19 mouse cellular contexts compared by ENCODE assay signal in genomic region chr4:135520421-135520820, GRCm38 (mm10). TPM values are rescaled to one million over a fixed set of nuclear protein-coding genes. Genes with fewer than 3 reads are reported as not detected.
"Had no signal": no experiment of that assay in that cellular context is flagged by ENCODE, and none has a peak within 500 bp of the region (broad histone marks: within the 10 kb centered on the region; RNA-seq: fewer than 3 reads in every experiment).

No protein-coding gene starts in this region.

- H3K4me2 ChIP-seq: kidney, embryonic 15.5 days; liver, embryonic 13.5 days; midbrain, embryonic 11.5 days; stomach, embryonic 15.5 days had no signal

- H3K36me3 ChIP-seq: kidney, embryonic 15.5 days; liver, embryonic 13.5 days; stomach, embryonic 15.5 days had no signal

- H3K4me1 ChIP-seq: liver, embryonic 13.5 days; stomach, embryonic 15.5 days had no signal

- H3K9me3 ChIP-seq: kidney, embryonic 15.5 days; liver, embryonic 13.5 days; stomach, embryonic 15.5 days had no signal

- H3K4me3 ChIP-seq: kidney, embryonic 15.5 days; liver, embryonic 13.5 days; stomach, embryonic 15.5 days had no signal

- H3K9ac ChIP-seq: kidney, embryonic 15.5 days; liver, embryonic 13.5 days; stomach, embryonic 15.5 days had no signal

- H3K27ac ChIP-seq: kidney, embryonic 15.5 days; liver, embryonic 13.5 days; stomach, embryonic 15.5 days had no signal

- DNase-seq: kidney, adult 11 months; kidney, adult 8-10 months; kidney, postnatal 10 days; kidney, postnatal 4 days; liver, embryonic 13.5 days; lung, adult 2 months; lung, postnatal 14 days; lung, postnatal 4 days; midbrain, embryonic 14.5 days; right cerebral cortex, postnatal 25 days; spleen, adult 18-20 months; thymus, postnatal 36 days had no signal

- H3K27me3 ChIP-seq: stomach, embryonic 15.5 days had no signal

RNA-seq across cellular contexts. Expression of gene Stpg1, which starts 25.8 kb away (rescaled TPM):
- total RNA-seq: liver, adult 2 months; megakaryocyte-erythroid progenitor cell, adult 5-6 weeks had no signal
- polyA plus RNA-seq: liver, adult 2 months; liver, embryonic 13.5 days; liver, embryonic 16.5 days had no signal

RNA-seq across cellular contexts. Expression of gene Grhl3, which starts 53.0 kb away (rescaled TPM):
- total RNA-seq: megakaryocyte progenitor cell, adult 5-6 weeks; megakaryocyte-erythroid progenitor cell, adult 5-6 weeks had no signal
